Mouse (Mus musculus) ovary, postnatal 14 days (tissue): ENCODE data around the gene Bnip2.

Experiments used
- DNase-seq: peaks from one replicate; pipeline ENCODE4 v3.0.0; 2022; ENCODE audit warnings: low spot score

Bnip2 gene

DNA sequence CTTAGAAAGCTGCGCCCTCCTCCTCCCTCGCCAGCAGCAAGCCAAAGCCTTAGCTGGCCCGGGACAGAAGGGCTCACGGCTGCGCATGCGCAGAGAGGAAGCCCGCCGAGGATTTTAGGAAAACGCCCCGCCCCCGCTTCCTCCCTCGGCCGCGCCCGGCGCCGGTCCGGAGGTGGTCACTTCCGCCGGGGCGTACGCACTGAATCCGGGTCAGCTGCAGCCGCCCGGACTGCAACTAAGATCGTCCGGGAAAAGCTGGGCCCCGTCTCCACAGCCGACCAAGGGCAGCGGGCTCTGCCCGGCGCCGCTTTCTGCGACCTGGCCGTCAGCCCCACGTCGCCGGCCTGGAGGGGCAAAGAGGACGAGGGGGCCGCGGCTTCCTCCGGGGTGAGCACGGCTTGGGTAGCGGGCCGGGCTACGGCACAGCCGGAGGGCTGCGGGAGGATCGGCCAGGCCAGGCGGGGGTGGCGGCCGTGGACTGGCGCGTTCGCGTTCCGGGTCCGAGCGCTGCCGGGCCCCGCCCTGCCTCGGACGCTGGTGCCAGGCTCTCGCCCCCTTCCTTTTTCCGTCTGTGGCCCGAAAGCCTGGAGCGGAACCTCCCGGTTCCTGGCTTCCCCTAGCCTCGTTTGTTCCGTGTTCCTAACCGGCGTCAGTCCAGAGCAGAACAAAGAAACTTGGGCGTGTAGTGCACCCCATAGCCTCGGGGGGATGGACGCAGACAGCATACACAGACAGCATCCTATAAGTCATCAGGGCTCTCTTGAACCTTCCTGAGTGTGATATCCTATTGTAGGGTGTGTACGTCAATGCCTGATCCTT is at the start of gene Bnip2:
TSS of gene Bnip2 (plus strand) at position 164 of the 819 bp plus-strand sequence.
- peak; percentile 96 for DNase-seq

DNA sequence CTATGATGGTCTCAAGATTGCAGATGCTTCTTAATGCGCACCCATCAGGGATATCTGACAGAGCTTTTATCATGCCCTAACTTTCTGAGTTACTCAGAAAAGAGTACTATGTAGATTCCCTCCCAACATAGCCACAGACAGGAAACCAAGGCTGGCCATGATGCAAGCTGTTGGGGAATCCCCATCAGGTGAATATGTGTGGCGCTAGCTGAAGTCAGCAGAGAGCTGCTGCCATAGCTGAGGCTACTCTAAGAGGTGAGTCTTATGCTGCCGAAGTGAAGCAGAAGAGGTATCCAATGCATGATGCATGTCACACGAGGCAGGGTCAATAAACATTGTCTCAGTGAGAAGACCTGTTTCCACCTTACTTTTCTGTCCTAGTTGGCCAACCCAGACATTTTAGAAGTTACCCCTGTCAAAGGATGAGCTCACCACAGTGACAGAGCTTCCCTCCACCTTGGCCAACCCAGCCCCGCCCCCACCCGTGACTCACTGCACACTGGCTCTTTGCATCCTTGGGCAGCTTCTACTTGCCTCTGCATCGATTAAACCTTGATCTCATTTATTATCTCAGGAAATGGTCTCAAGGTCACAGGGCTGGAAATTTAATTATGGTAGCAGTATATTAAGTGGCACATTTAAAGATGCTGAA is 48.3 kb upstream of the Bnip2 start:
- no peak for DNase-seq

DNA sequence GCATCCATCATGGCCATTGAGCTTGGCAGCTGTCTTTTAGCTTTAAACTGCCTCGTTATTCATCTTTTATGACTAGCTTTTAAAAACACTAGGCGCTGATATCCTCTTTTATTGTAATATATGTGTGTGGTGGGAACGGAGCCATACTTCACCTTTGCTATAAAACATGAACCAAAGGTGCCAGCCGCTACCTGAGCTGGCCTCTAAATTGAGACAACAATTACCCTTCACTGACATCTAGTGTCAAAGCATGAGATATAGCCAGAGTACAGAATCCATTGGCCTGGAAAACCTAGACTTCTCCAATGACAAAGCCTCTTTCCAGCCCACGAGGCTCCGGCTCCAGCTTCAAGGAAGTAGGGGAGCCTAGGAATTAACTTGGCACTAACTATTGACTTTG is 47.7 kb upstream of the Bnip2 start:
- no peak for DNase-seq

DNA sequence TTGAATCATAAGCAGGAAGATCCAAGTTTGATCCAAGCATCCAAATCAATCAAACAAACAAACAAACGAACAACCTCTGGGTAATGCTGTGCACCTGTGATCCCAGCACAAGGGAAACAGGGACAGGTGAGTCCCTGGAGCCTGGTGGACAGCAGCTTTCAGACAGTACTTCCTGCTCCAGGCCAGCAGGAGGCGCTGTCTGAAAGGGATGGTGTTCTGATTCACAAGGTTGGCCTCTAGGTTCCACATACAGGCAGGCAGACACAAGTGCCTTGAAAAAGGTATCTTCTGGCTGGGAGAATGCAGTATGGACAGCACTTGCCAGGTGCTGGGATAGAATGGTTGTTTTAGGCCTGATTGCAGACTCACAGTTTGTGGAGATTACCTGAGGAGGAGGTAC is 40.3 kb upstream of the Bnip2 start:
- peak; percentile 17 for DNase-seq

DNA sequence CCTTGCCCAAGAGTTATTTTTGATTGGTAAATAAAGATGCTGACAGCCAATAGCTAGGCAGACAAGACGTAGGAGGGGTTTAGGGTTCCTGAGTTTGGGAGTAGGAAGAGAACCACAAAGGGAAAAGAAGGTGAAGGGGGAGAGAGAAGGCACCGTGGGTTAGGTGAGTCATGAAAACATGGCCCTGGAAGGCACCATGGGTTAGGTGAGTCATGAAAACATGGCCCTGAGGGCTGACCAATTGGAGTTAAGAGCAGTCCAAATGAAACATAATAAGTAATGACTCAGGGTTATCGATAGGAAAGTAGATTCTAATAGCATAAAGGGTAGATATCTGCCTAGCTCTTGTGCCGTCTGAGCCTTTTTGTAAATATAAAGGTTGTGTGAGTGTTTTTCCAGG is 39.6 kb upstream of the Bnip2 start:
- DNase-seq, result no peak

DNA sequence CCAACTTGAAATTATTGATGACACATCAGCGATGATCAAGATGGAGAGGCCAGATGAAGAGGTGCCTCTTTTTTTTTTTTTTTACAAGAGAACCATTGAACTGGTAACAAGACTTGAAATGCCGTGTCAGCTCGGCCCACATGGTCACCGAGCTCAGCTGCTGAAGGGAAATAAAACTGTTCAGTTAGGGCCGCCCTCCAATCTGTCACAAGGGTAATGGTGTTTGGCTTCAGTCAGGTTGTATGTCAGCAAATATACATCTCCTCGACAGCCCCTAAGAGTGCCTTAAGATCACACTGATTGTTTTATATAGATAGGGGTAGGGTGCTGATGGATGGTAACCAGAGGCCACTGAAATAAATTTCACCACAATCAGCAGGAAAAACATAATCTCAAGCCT is 28.3 kb upstream of the Bnip2 start:
- no peak for DNase-seq

DNA sequence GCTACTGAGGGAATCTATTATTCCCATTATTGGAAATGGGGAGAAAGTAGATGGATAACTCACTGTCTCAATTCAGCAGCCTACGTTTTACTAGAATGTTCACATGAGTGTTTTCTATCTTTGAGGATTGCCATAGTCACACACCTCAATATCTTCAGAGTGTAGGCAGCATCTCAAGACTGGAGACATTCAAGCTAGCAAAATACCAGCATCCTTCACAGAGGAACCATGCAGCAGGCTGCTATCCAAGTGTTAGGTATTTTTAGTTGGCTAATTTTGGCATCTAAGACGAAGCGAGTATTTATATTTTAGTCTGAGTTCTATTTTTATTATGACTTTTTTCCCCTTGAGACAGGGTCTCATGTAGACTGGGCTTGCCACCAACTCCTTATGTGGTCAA is 24.9 kb upstream of the Bnip2 start:
- DNase-seq, result no peak

DNA sequence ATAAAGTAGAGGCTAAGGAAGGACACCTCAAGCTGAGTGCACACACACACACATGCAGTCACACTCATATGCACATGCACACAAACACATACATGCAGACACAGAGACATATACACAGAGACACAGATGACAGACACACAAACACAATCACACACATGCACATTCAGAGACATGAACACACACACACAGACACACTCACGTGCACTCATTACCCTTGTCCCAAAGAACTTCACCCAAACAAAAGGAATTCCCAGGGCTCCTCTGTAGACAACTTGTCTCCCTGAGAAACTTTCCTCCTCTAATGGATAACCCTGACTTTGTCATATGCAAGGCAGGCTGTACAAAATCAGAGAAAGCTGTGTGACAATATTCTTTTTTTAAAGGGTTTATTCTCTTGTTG is 3.7 kb upstream of the Bnip2 start:
- no peak for DNase-seq

DNA sequence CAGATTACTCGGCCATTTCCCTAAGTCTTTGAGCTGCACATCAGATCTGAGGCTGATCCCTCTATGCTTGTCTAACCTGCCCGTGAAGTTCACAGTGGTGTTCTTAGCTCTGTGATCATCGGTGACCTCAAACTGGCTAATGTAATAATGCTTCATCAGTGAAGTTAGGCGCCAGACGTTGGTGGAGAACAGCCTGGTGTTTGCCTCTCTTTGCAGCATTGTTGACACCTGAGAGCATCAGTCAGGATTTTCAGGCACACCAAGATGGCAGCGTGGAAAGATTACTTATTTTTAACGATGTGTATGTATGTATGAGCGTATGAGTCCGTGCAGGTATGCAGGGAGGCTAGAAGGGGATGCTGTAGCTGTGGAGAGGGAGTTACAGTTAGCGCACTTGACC is 3.2 kb upstream of the Bnip2 start:
- DNase-seq, result no peak

DNA sequence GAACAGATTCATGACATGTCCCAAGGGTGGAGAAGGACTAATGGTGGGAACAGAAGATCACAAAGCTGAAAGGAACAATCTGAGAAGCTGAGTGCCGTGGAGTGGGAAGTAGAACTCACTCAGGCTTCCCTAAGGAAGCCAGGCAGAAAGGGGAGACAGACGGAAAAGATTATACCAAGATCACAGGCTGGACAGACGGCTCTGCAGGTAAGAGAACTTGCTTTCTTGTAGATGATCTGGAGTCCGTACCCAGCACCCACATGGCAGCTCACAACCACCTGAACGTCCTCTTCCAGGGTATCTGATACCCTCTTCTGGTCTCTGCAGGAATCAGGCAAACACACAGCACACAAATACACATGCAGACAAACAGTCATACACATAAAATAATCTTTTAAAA is 2.7 kb upstream of the Bnip2 start:
- no peak for DNase-seq

DNA sequence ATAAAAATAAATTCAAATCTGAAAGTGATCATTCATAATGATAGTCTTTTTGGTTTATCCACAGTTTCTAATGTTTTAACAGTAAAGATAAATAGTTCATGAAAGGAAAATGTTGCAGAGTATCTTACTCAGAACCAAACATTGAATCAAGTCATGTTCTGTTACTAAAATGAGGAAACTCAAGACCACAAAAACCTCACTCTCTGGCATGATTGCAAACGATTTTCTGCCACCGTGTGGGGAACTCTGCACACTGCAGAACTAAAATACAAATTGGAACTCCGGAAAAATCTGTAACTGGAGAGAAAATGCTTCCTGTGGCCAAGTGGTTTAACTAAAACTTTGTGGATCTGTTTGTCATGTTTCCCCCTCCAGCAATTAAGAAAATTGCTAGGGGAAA is 1.7 kb upstream of the Bnip2 start:
- DNase-seq, result peak; percentile 63

DNA sequence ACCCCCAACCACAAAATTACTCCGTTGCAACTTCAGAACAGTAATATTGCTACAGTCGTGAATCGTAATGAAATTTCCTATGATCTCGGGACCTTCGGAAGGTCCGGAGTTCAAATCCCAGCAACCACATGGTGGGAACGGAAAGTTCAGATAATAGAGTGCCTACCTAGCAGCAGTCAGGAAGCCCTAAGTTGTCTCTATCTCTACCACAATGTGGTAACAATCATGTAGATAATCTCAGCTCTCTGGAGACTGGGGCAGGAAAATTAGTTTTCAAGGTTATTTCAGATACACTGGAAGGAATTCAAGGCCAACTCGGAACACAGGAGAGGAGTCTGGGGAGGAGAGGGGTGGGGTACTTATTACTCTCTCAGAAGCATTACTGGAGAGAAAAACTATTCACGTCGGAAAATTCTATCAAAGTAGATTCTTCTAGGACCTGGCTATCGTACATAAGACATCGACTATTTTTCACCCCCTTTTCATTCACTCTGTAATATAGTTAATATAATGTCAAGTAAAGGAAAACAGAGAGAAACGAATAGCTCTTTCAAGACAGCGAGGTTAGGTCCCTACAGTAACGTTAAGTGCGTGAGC is 462 bp upstream of the Bnip2 start:
- DNase-seq, result no peak

DNA sequence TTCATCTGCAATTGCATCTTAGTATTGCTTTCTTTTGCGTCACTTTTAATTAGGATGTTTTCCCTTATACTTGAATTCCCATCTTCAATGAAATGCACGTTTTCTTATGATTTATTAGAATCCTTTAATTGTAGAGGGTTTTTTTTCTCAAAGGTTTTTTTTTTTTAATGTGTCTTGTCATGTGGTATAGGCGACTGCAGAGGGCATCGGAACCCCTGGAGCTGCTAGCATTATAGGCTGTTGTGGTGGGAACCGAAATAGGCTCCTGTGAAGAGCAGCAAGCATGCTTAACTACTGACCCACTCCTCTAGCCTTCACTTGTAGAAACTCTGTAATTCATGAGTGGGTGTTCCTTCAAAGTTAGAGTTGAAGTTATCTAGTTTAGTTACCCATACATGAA is 1.1 kb downstream of the Bnip2 start:
- no peak for DNase-seq

DNA sequence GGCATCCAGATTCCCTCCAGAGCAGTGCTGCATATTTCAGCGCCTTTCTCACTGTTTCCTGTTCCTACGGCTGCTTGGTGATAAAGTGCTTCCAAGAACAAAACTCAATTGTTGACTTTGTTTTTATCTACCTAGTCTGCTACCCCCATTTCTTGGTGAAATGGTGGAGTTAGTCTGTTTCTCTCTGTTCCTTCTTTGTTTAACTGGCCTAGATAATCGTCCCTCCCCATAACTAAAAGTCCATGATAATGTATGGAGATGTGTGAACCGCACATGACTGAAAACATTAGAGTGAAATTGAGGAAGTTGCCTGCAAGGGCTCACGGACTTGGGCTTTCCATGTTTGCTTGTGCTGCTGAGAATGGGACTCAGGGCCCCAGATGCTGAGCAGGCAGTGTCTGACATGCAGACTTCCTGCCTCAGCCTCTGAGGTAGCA is 3.6 kb downstream of the Bnip2 start:
- DNase-seq, result no peak

DNA sequence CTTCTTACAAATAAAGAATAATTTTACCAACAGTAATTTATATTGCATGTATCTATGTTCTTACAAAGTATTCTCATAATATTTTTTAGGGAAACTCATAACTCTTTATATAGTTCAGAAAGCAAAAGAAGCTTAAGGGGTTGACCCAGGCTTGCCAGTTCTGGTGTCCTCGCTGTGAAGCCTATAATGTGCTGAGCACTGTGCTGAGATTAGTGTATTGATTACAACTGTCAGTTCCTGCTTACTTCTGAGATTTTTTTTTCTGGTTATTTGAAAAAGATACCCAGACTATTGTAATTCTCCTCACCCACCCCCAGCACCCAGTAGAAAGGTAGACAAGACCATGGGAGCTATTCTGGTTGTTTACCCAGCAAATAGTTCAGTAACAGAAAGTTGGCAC is 4.2 kb downstream of the Bnip2 start:
- DNase-seq, result no peak

DNA sequence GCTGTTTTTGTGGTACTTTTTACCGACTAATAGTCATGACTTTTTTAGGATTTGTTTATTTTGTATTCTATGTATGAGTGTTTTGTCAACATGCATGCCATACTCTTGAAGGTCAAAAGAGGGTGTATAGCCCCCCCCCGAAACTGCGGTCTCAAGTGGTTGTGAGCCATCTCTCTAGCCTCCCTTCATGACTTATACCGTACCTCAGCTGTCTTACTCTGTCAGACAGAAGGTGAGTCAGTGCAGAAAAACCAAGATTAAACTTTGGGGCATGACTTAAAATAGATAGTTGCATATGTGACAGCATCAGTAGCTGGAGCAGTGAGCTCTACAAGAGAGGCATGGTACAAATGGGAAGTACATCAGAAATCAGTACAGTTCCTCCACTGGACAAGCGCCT is 5.3 kb downstream of the Bnip2 start:
- DNase-seq, result no peak

DNA sequence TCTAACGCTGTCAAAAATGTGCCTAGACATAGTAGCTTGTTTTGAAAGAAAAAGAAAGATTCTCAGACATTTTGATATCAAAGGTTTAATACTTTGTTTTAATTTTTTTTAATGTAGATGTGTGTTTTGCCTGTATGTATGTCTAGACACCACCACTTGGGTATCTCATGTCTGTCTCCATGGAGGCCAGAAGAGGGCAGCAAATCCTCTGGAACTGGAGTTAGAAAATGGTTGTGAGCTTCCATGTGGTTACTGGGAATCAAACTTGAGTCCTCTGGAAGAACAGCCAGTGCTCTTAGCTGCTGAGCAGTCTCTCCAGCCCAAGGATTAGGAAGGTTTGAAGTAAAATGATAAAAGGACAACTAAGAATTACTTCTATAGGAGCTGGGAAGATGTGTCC is 10.1 kb downstream of the Bnip2 start:
- no peak for DNase-seq

DNA sequence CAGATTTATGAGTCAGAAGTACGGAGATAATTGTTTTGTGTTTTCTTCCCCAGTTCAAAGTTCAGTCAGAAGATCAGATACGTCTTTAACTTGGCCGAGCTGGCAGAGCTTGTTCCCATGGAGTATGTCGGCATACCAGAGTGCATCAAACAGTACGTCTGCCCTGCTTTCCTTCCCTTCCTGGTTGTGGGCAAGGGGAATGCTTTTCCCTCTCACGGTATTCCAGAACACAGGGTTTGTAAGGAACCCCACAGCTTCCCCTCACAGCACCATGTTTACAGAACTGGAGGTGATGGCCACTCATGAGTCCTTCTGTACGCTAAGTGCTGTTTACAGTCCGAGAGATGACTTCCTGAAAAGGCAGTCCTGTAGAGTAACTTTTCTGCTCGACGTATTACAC is 14.2 kb downstream of the Bnip2 start:
- no peak for DNase-seq

DNA sequence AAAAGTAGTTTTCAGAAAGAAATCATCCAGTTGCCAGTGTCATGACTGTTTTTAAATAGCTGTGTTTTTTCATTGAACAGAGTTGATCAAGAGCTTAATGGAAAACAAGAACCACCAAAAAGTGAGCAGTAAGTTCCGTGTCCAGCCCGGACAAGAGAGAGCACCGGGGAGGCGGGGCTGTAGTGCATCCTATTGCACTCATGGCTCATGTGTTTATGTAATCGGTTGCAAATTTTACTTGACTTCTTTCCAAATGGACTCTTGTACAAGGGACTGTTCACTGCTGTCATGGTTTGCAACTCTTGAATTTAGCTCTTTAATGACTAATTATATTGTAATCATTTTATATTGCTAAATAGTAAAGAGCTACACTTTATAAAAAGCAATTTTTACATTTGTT is 17.7 kb downstream of the Bnip2 start:
- no peak for DNase-seq

DNA sequence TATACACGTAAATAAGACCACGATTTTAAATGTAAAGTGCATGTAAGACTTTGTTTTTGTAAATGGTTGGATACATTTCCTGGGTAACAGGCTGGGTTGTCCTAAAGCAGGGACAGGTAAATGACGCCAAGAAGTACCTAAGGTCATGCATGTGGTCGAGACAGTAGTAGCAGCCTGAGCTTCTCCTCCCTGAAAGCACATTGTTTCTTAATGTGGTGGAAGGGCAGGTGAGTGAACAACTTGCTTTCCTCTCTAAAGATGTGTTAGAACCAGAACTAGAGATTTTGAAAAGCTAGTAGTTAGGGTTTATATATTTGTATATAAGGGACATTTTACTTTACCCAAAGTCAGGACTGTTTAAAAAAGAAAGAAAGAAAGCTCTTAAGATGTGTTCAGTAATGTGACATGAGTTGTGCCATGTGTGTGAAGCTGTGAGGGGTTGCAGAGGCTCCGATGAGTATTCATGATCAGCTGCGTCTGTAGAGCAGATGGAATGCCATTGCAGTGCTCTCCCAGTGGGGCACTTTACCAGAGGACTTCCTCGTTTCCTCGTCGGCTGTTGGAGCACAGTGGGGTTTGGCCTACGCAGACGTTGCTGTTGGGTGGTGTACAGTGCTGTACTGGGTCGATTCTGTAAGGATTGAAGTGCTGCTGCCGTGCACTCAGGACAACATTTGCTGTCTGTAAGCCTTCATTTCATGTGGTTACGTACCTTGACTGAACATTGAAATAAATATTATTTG is 18.4 kb downstream of the Bnip2 start:
- no peak for DNase-seq

DNA sequence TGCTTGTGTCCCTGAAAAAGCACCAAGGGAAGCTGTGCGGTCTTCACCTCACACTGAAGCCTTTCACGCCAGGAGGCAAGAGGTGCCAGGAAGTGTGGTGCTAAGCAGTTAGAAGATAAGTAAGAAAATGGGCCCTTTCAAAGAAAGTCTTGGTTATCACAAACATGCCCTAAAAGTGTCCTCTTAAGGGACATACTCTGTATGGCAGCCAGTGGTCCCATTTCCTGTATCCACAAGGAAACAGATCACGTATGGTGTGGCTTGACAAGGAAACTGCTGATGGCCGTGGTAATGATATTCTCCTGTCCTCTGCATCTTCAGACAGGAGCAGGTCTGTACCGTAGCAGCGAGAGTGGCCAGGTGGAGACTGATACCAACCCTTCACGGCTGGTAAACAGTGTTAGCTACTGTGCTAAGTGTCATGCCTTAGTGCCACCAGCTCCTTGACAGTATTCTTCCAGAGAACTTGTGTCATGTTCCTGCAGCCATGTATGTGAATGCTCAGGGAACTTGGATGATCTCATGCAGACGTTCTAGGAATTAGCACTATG is 20.6 kb downstream of the Bnip2 start:
- DNase-seq, result no peak

DNA sequence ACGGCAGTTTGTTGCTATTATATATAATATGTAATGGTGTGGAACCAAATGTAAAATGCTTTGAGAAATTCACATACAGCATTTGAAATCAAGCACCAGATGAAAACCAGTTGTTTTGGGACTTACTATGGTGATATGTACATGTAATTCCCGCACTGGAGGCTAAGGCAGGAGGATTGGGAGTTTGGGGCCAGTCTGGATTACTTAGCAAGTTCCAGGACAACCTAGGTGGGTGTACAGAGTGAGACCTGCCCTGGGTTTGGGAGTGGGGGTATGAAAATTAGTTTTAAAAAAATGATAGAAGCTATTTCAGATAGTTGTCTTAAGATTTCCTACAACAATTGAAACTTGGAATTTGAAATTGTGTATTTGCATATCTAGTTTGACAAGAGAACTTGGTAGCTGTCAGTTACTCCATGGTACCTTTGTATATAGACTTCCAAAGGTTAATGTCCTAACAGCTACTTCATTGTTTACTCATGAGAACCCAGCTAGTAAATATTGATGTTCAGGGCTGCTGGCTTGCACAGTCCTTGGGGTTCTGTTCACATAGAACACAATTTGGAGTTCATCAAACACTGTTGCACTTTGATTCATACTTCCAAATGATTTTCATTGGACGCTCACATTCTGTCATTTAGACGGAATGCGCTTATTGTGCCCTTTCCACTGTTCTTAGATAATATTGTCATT is 21.7 kb downstream of the Bnip2 start:
- DNase-seq, result no peak
